Mouse (Mus musculus) ovary, adult 10 weeks (tissue): Measurements from ENCODE around the gene Il17ra. TPM values are rescaled to one million over a fixed set of nuclear protein-coding genes. Genes with fewer than 3 reads are reported as not detected.

Experiments
- polyA plus RNA-seq: library from polyadenylated mRNA; stranded (reverse); fragments of 350-450 nt; fragmentation: Illumina TruSeq; extraction: RNeasy Lipid Tissue Mini Kit (QIAGEN cat#74804); gene quantifications from one replicate; pipeline ENCODE4 v1.2.3, GENCODE M21; 2014

The Il17ra gene
- polyA plus RNA-seq, result 7.0 TPM

DNA sequence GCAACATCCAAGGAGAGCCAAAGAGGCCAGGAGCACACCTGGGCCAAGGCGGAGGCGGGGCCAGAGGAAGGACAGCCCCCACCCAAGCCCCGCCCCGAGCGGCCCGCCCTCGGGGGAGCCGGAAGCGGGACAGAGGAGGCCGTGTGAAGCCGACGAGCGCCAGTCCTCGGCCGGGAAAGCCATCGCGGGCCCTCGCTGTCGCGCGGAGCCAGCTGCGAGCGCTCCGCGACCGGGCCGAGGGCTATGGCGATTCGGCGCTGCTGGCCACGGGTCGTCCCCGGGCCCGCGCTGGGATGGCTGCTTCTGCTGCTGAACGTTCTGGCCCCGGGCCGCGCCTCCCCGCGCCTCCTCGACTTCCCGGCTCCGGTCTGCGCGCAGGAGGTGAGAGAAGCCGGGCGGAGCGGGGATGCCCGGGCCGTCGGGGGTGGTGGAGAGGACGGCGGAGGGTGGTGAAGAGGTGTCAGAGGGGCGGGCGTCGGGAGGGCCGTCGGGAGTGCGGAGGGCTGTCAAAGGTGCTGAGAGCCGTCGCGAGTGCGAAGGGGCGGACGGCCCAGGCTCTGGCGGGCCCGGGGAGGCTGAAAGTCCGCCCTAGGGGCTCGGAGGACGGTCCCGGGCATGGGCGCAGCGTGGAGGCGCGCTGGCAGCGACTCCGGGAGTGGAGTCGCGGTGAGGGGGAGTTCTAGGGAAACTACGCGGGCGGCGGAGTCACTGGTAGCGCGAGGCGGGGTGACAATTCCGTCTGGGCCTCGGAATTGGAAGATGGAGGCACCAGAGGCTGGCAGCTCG, at the start of gene Il17ra:
Gene Il17ra, plus strand, starts transcription at position 162 of the 786 bp plus-strand sequence.

DNA sequence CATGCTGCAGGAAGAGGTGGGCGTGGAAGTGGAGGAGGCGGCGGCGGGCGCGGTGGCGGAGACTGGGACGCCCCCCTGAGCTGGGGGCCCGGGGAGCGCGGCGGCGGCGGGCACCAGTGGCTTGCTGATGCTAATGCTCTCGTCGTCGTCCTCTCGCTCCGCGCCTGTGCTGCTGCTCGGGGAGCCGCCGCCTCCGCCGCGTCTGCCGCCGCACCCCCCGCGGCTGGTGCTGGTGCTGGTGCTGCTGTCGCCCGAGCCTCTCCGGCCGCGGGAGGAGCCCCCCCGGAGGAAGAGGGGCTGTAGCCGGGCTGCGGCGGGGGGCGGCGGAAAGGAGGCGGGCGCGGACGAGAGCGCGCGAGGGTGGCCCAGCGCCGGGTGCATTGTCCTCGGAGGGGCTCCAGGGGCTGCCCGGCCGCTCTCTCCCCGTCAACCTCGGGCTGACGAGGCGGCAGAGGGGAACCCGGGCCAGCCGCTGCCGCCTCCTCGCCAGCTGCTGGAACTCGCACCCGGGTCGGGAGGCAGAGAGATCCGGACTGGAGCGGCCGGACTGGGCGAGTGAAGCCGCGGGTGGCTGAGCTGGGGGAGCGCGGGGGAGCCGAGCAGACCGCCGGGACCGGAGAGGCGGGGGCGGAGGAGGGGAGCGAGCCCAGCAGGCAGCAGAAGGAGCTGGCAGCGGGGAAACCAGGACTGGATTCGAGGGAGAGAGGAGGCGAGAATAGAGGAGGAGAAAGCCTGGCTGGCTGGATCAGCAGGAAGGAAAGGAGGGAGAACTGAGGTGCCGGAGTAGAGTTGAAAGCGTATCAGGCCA, 30.5 kb downstream of the Il17ra start, which contains the start of gene Tmem121b:
Gene Tmem121b, minus strand, starts transcription at position 434 of the 808 bp plus-strand sequence.

DNA sequence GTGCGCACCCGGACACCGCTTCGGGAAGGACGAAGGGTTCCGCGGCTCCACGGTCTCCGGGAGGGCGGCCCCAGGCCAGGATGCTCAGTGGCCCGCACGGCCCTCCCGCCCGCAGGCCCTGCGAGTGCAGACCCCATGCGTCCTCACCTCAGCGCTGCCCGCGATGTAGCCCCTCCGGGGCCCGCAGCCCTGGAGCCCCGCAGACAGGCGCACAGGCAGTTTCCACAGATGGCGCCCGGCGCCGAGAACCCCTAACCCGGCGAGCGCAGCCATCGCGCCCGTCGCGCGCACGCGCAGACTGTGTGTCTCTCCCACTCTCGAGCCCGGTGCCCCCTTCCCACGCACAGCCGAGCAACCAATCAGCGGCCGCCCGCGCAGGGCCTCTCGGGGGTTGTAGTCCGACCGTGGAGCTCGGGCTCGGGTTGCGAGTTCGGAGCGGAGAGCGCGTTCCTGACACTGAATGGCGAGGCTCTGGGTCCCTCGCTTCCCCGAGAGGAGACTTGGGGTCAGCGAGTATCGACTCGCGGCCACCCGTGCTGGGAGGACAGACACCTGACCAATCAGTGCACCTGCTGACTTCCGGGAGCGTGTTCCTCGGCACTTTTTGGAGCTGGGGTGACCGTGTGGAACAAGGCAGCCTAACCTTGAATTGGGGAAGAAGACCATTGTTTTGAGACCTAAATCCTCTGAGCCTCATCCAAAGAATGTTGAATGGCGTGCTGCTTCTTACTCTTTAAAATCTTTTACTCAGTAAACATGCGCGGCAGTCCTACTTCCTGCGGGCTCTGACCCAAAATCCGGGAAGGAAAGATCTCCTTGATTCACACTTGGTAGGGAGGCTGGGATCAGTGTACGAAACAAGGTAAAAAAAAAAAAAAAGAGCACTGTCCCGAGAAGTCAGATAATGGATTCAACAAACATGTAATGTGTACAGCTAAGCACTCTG, 68.2 kb downstream of the Il17ra start, which contains the start of gene Hdhd5:
Gene Hdhd5, minus strand, starts transcription at position 300 of the 946 bp plus-strand sequence.

Other genes with a start within 250 kb of the Il17ra start
- not detected for gene D330020A13Rik, start 168.9 kb upstream of the Il17ra start, polyA plus RNA-seq
- not detected for gene B4galnt3, start 168.7 kb upstream of the Il17ra start, polyA plus RNA-seq
- 141 TPM for gene Kdm5a, start 99.1 kb upstream of the Il17ra start, polyA plus RNA-seq
- gene Ccdc77, start 98.9 kb upstream of the Il17ra start, polyA plus RNA-seq, result 14.1 TPM
- not detected for gene Tmem121b, start 30.6 kb downstream of the Il17ra start, polyA plus RNA-seq
- 3.8 TPM for gene Hdhd5, start 68.1 kb downstream of the Il17ra start, polyA plus RNA-seq
- 5.7 TPM for gene Cecr2, start 203.1 kb downstream of the Il17ra start, polyA plus RNA-seq